ENCODE assay signal across 8 mouse cellular contexts in genomic region chr9:25213164-25213557, GRCm38 (mm10). TPM values are rescaled to one million over a fixed set of nuclear protein-coding genes. Genes with fewer than 3 reads are reported as not detected.
A peak's percentile ranks its signal among the peaks of the same experiment; 100 is the strongest.
DNase-seq lines count a peak whose midpoint lies in the region; ATAC-seq lines count a peak whose summit lies in the region.

No protein-coding gene starts in this region.

- H3K4me1 ChIP-seq in heart, embryonic 16.5 days (ENCODE audit: control insufficient read depth, insufficient read depth, low read length), result peaks cover 23% of the 10 kb centered on the region
- H3K4me1 ChIP-seq in lung, embryonic 16.5 days (replicated peaks; ENCODE audit: control insufficient read depth, insufficient read depth, low read length), result peaks cover 10% of the 10 kb centered on the region
- H3K4me1 ChIP-seq in hindbrain, embryonic 13.5 days (replicated peaks), result peaks cover 10% of the 10 kb centered on the region
- peaks cover 23% of the 10 kb centered on the region for H3K4me1 ChIP-seq in stomach, embryonic 14.5 days (ENCODE audit: control insufficient read depth, insufficient read depth, low read length)

- H3K4me2 ChIP-seq in heart, embryonic 16.5 days (ENCODE audit: low read depth, low read length), result no peak overlapping the region
- H3K4me2 ChIP-seq in lung, embryonic 16.5 days (ENCODE audit: low read depth, low read length), result no peak overlapping the region
- H3K4me2 ChIP-seq in hindbrain, embryonic 13.5 days, result no peak overlapping the region
- no peak overlapping the region for H3K4me2 ChIP-seq in stomach, embryonic 14.5 days (replicated peaks; ENCODE audit: low read depth, low read length)

- H3K27ac ChIP-seq in heart, embryonic 16.5 days (ENCODE audit: low read length), result peak overlapping the region; percentile 65
- peak overlapping the region; percentile 68 for H3K27ac ChIP-seq in lung, embryonic 16.5 days (ENCODE audit: low read length)
- H3K27ac ChIP-seq in hindbrain, embryonic 13.5 days, result no peak overlapping the region
- H3K27ac ChIP-seq in stomach, embryonic 14.5 days (ENCODE audit: low read length), result peak overlapping the region; percentile 89

- peak; percentile 37; the same call in 1 of the 2 replicates for ATAC-seq in heart, embryonic 16.5 days (replicated peaks; ENCODE audit: extremely low read depth, insufficient read depth, low FRiP score)
- no peak; the same call in 1 of the 2 replicates for ATAC-seq in lung, embryonic 16.5 days (ENCODE audit: low read depth)
- ATAC-seq in hindbrain, embryonic 13.5 days (ENCODE audit: low FRiP score), result peak; percentile 21; the same call in 1 of the 2 replicates
- peak; percentile 47; the same call in 1 of the 2 replicates for ATAC-seq in stomach, embryonic 14.5 days (ENCODE audit: insufficient number of reproducible peaks, insufficient read depth, low FRiP score, low read depth)
- ATAC-seq in monocyte, adult 5-6 weeks (replicated peaks; ENCODE audit: insufficient number of reproducible peaks, low FRiP score, low TSS enrichment, poor library complexity, severe bottlenecking), result no peak

- H3K9ac ChIP-seq in heart, embryonic 16.5 days (ENCODE audit: low read length), result no peak overlapping the region
- H3K9ac ChIP-seq in lung, embryonic 16.5 days (ENCODE audit: low read length), result no peak overlapping the region
- H3K9ac ChIP-seq in hindbrain, embryonic 13.5 days, result no peak overlapping the region
- no peak overlapping the region for H3K9ac ChIP-seq in stomach, embryonic 14.5 days (replicated peaks; ENCODE audit: low read depth, low read length)

- H3K36me3 ChIP-seq in heart, embryonic 16.5 days (ENCODE audit: control insufficient read depth, insufficient read depth), result no peaks in the 10 kb centered on the region
- no peaks in the 10 kb centered on the region for H3K36me3 ChIP-seq in lung, embryonic 16.5 days (ENCODE audit: control insufficient read depth, insufficient read depth, low read length)
- no peaks in the 10 kb centered on the region for H3K36me3 ChIP-seq in hindbrain, embryonic 13.5 days
- H3K36me3 ChIP-seq in stomach, embryonic 14.5 days (ENCODE audit: control insufficient read depth, insufficient read depth, low read length), result no peaks in the 10 kb centered on the region

- no peak for DNase-seq in heart, adult 18-20 months
- no peak for DNase-seq in lung, postnatal 36 days
- DNase-seq in right cerebral cortex, postnatal 4 days, result no peak

- H3K4me3 ChIP-seq in heart, embryonic 16.5 days (ENCODE audit: low read length), result no peak overlapping the region
- H3K4me3 ChIP-seq in lung, embryonic 16.5 days (ENCODE audit: low read length), result no peak overlapping the region
- H3K4me3 ChIP-seq in hindbrain, embryonic 13.5 days, result no peak overlapping the region
- H3K4me3 ChIP-seq in stomach, embryonic 14.5 days (ENCODE audit: low read depth, low read length), result no peak overlapping the region

- H3K9me3 ChIP-seq in heart, embryonic 16.5 days (replicated peaks; ENCODE audit: control insufficient read depth, low read length), result 0 out of 2 replicates have a peak, but pooled peaks cover 2% of the 10 kb centered on the region
- no peaks in the 10 kb centered on the region; the same call in 1 of the 2 replicates for H3K9me3 ChIP-seq in lung, embryonic 16.5 days (ENCODE audit: control insufficient read depth, low read length)
- H3K9me3 ChIP-seq in hindbrain, embryonic 13.5 days, result no peaks in the 10 kb centered on the region
- H3K9me3 ChIP-seq in stomach, embryonic 14.5 days (ENCODE audit: control insufficient read depth, low read depth, low read length), result no peaks in the 10 kb centered on the region

- H3K27me3 ChIP-seq in heart, embryonic 16.5 days (ENCODE audit: control insufficient read depth, insufficient read depth, low read length), result no peaks in the 10 kb centered on the region
- no peaks in the 10 kb centered on the region for H3K27me3 ChIP-seq in lung, embryonic 16.5 days (ENCODE audit: control insufficient read depth, insufficient read depth, low read depth, low read length)
- H3K27me3 ChIP-seq in hindbrain, embryonic 13.5 days, result no peaks in the 10 kb centered on the region
- no peaks in the 10 kb centered on the region for H3K27me3 ChIP-seq in stomach, embryonic 14.5 days (ENCODE audit: control insufficient read depth, insufficient read depth, low read length)

RNA-seq across cellular contexts. Expression of gene Sept7, which starts 39.1 kb away (rescaled TPM):
- polyA plus RNA-seq in heart, embryonic 16.5 days (2015; fragmentation: Nextera tagmentation; extraction: Ambion mirVana), result 228 and 273 TPM in 2 replicates
- total RNA-seq in heart, adult 18-20 months (2021), result 100 to 1,000 TPM; 114 to 115 TPM
- 302 and 327 TPM in 2 replicates for polyA plus RNA-seq in lung, embryonic 16.5 days (2015; fragmentation: Nextera tagmentation; extraction: Ambion mirVana)
- polyA plus RNA-seq in hindbrain, embryonic 13.5 days (2015; fragmentation: Nextera tagmentation; extraction: Ambion mirVana), result 264 and 267 TPM in 2 replicates
- 288 and 302 TPM in 2 replicates for polyA plus RNA-seq in stomach, embryonic 14.5 days (2014; fragmentation: Nextera tagmentation; extraction: Ambion mirVana)
- 444 to 467 TPM (median 446 TPM) in 3 replicates for total RNA-seq in monocyte, adult 5-6 weeks (2017)

Comparison
In these comparisons a context has a peak if more than half of its experiments do, and no peak if none do; other contexts are left out.
1. ATAC-seq: peak in heart, embryonic 16.5 days (single experiment), hindbrain, embryonic 13.5 days (single experiment) and stomach, embryonic 14.5 days (single experiment); none in lung, embryonic 16.5 days (single experiment) and monocyte, adult 5-6 weeks (single experiment).